Mouse (Mus musculus) lung, postnatal 4 days (tissue): ENCODE measurements around the gene Trp53bp2.

Source experiments
- DNase-seq, 2 experiments: peaks; one replicate each; pipeline ENCODE4 v3.0.0; 2021

Trp53bp2 gene

GRCm38 (mm10) chr1:182408684-182409327, at the start of gene Trp53bp2:
Gene Trp53bp2, plus strand, starts transcription at chr1:182409172.
- DNase-seq, result peak; percentile 99 to 100

GRCm38 (mm10) chr1:182362703-182363102, 46.3 kb upstream of the Trp53bp2 start:
- no peak for DNase-seq

DNA sequence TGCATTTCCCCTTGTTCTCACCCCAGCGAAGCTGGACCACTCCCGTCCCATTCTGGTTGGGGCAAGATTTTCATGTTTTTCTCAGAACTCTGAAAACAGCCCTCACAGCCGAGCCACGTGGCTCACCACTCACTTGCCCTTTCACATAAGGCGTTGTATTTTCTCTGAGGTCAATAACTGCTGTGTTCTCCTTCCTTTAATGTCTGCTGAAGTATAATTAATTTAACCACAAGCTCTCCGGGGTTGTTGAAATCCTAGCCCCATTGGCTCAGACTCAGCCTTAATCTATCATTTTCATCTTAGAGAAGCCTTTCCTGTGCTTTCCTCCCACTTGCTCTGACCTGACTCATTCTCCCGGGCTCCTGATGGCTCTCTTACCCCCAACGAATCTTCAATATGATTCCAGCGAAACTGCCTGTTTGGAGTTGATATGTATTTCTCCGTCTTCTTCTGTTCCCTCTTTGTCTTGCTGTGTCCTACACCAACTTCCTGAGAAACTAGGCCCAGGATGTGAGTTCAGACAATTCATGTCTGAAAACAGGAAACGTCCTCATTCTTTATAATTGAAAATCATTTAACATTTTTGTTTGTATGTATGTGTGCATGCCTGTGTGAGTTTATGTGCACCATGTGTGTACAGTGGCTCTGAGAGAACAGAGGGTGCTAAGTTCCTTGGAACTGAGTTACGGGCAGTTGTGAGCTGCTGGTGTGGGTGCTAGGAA, 45.1 kb upstream of the Trp53bp2 start:
- no peak for DNase-seq

GRCm38 (mm10) chr1:182368309-182368708, 40.7 kb upstream of the Trp53bp2 start:
- no peak for DNase-seq

- DNase-seq, result no peak
These were observed 40.2 kb upstream of the Trp53bp2 start for GRCm38 (mm10) chr1:182368782-182369181.

DNA sequence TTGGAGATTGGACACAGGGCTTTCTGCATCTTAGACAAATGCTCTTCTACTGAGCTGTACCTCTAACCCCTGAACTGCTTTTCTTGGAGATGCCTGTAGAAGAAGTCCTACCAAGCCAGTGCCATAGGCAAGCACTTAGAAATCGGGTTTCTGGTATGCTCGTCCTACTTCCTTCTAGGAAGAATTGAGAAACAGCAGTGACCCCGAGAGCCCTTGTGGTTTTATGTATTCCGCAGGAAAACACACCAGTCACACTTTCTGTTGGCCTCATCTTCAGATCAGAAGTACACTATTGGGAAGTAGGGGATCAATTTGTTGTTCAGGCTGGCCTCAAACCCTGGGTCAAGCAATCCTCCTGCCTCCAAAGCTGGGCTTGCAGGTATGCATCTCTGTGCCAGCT, 39.5 kb upstream of the Trp53bp2 start:
- no peak for DNase-seq

DNA sequence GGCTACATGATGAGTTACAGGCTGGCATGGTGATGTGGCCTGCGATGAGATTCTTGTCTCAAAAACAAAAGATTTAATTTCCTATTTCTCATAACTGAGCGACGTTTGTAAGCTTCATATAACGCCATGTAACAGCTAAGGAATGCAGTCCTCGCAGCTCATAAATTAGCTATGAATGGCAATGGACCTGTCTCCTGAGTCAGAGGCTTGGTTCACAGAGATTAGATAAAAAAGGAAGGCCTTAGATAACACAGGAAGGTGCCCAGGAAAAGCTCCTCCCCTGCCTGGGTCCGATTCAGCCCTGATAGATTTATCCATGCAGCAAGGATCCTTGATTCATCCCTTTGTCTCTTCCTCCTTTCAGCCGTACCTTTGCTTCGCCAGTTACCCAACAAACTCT, 37.1 kb upstream of the Trp53bp2 start:
- DNase-seq, result no peak

- peak in 1 of 2 experiments; percentile 48 for DNase-seq
These were observed 32.8 kb upstream of the Trp53bp2 start for GRCm38 (mm10) chr1:182376221-182376620.

- no peak for DNase-seq
These were observed 32.1 kb upstream of the Trp53bp2 start for GRCm38 (mm10) chr1:182376826-182377225.

DNA sequence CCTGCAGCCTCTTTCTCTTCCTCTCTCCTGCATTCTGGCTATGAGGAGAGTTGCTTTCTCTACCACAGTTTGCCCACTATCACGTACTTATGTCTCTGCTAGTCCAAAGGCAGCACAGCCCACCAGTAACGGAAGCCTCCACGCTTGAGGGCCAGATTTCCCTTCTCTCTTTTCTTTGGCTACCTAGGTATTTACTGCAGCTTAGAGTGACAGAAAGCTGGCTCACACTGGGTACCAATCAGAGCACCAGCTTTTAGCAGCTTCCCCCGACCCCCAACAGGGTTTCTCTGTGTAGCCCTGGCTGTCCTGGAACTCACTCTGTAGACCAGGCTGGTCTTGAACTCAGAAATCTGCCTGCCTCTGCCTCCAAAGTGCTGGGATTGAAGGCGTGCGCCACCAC, 31.5 kb upstream of the Trp53bp2 start:
- DNase-seq, result no peak

GRCm38 (mm10) chr1:182378205-182378835, 30.7 kb upstream of the Trp53bp2 start:
- DNase-seq, result no peak

DNA sequence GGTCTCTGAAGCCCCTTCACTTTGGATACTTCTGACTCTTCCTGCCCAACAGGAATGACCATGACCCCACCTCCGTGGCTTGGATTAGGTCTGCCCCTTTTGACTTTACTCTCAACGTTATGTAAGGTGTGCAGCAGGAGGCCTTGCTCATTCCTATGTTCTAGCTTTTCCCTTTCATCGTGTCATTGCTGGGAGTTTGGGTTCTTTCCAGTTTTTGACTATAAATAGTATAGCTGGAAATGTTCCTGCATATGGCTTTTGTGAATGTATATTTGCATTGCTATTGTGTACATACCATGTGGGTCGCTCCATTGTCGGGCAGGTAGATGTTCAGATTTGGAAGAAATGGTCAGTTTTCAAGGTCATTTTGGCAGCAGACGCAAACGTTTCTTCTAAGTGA, 30.1 kb upstream of the Trp53bp2 start:
- DNase-seq, result no peak

DNA sequence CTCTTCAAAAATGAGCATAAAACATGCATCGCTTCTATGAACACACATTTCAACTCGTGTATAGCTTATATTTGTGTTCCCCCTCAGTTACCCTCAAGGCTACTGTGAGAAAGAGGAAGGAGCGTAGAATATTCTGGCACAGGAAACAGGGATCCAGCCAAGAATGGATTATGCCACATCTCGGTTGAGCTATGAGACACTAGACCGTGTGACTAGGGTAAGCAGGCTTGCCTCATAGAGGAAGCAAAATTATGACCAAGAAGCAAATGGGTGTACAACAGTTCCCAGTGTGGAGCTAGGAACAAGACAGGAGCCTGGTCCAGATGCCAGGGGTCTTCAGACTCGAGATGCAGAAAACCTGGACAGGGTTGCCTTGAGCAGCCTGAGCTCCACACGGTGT, 28.3 kb upstream of the Trp53bp2 start:
- no peak for DNase-seq

- DNase-seq, result no peak
These were observed 27.6 kb upstream of the Trp53bp2 start for GRCm38 (mm10) chr1:182381327-182381726.

GRCm38 (mm10) chr1:182383096-182383495, 25.9 kb upstream of the Trp53bp2 start:
- no peak for DNase-seq

DNA sequence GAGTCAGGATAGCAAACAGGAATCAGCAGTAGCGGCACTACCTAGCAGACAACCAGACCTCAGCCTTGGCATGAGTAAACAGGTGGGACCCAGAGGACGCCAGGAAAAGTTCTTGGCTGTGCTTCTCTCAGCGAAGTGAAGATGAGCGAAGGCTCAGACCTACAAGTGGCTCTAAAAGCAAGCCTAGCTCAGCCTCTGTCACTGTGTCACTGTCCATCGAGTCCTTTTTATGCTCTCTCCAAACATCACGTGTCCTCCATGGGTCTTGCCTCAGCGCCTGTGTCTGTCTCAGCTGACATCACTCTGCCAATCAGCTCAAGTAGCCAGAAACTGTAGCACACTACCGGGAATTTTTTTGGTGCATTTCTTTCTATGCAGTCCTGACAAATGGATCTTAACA, 22.5 kb upstream of the Trp53bp2 start:
- no peak for DNase-seq

DNA sequence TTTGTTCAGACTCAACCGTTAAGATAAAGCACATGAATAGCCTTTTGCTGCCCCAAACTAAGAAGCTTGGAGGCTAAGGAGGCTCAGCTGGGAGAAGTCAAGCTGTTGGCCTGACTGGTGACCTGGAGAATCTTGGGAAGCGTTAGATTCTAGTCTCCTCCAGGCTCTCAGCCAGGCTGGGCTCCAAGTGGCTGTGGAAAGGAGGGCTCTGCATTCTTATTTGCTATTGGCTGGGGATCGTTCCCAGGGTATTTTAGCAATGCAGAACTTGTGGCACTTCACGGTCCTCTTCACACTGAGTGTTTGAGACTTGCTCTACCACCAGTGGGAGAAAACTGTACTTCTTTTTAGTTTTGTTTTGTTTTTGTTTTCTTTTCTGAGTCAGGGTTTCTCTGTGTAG, 20.2 kb upstream of the Trp53bp2 start:
- DNase-seq, result peak; percentile 58 to 84

- peak; percentile 44 to 62 for DNase-seq
These were observed 10.8 kb upstream of the Trp53bp2 start for GRCm38 (mm10) chr1:182398171-182398570.

- DNase-seq, result peak; percentile 55 to 71
These were observed 10.2 kb upstream of the Trp53bp2 start for GRCm38 (mm10) chr1:182398780-182399179.

DNA sequence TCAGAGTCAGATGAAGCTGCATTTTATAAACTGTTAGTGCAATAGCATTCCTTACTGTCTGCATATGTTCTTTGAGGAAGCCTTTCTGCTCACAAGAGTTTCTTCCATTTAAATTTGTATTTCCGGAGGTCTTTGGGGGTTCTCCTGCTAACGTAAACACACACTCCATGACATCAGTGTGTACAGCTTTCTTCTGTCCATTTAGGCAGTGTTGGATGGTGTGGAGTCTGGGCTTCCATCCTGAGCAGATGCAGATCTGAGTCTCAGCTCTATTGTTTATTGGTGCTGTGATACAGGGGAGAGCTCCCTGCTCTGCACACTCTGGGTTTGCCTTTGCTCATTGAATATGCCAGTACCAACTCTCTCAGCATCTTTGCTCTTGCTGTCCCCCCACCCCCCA, 9.8 kb upstream of the Trp53bp2 start:
- DNase-seq, result no peak

DNA sequence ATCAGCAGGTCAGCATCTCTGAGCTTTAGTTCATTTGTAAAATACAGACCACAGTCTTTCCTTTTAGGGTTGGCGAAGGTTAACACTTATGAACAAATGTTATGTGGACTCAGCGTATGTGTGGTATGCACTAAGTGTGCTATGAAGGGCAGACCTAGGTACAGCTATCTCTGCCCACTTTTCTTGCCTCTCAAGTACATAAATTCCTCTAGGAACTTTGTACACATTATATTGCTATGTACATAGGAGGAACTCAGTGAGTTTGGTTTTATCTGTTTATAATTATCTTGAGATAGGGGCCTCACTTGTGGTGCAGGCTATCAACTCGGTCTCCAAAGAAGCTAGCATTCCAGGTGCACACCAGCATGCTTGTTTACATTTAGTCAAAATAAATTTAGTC, 9.1 kb upstream of the Trp53bp2 start:
- no peak for DNase-seq

GRCm38 (mm10) chr1:182403076-182403475, 5.9 kb upstream of the Trp53bp2 start:
- no peak for DNase-seq

- DNase-seq, result no peak
These were observed 2.4 kb upstream of the Trp53bp2 start for GRCm38 (mm10) chr1:182406621-182407020.

- DNase-seq, result no peak
These were observed 729 bp upstream of the Trp53bp2 start for GRCm38 (mm10) chr1:182408243-182408642.
